Mouse (Mus musculus) liver, embryonic 16.5 days (tissue): ENCODE measurements around the gene Fyn. TPM values are rescaled to one million over a fixed set of nuclear protein-coding genes. Genes with fewer than 3 reads are reported as not detected.
A peak's percentile ranks its signal among the peaks of the same experiment; 100 is the strongest.

Source experiments
- ATAC-seq: fragments of 200-750 bp; cut with Nextera tagmentation; 2 replicates; pipeline ENCODE4 v1.8.0; 2017; ENCODE audit warnings: low read depth, mild to moderate bottlenecking, moderate number of reproducible peaks, moderate library complexity
- H3K27ac ChIP-seq: fragments of 300-500 bp; sonication (generic); 2 replicates; pipeline ENCODE4 v1.5.1; 2014; ENCODE audit warnings: mild to moderate bottlenecking, low read length
- H3K27me3 ChIP-seq: fragments of 300-500 bp; sonication (generic); 2 replicates; pipeline ENCODE4 v1.6.1; 2014; ENCODE audit warnings: low read depth, low read length, mixed read lengths; ENCODE audit not compliant: control insufficient read depth, insufficient read depth
- H3K36me3 ChIP-seq: fragments of 300-500 bp; sonication (generic); 2 replicates; pipeline ENCODE4 v1.6.1; 2014; ENCODE audit warnings: mild to moderate bottlenecking; ENCODE audit not compliant: control insufficient read depth, insufficient read depth
- H3K4me1 ChIP-seq: fragments of 300-500 bp; sonication (generic); 2 replicates; pipeline ENCODE4 v1.6.1; 2014; ENCODE audit warnings: low read depth, low read length, mixed read lengths; ENCODE audit not compliant: control insufficient read depth
- H3K4me2 ChIP-seq: fragments of 300-500 bp; sonication (generic); 2 replicates; pipeline ENCODE4 v1.6.1; 2014; ENCODE audit warnings: low read depth, low read length, mixed read lengths
- H3K4me3 ChIP-seq: fragments of 300-500 bp; sonication (generic); 2 replicates; pipeline ENCODE4 v1.5.1; 2014; ENCODE audit warnings: low read depth, mild to moderate bottlenecking, low read length
- H3K9ac ChIP-seq: fragments of 300-500 bp; sonication (generic); 2 replicates; pipeline ENCODE4 v1.6.1; 2014; ENCODE audit warnings: low read depth, low read length
- H3K9me3 ChIP-seq: fragments of 300-500 bp; sonication (generic); replicated peaks from 2 replicates; pipeline ENCODE4 v1.6.1; 2016; ENCODE audit warnings: low read length; ENCODE audit not compliant: control insufficient read depth
- WGBS: fragments of 180-500 bp; shearing (Covaris S2); extraction: QIAGEN DNeasy Blood & Tissue Kit; methylation state at CpG from one replicate; pipeline ENCODE4 v1.1.7; 2014; ENCODE audit not compliant: insufficient replicate concordance; 5-methylcytosine and 5-hydroxymethylcytosine counted together
- polyA plus RNA-seq: library from polyadenylated mRNA; unstranded; fragments of >200 nt; fragmentation: Nextera tagmentation; extraction: Ambion mirVana; gene quantifications from 2 replicates; pipeline ENCODE4 v1.2.1, GENCODE M21; 2015

Fyn gene
- polyA plus RNA-seq, 1 experiment from 2014 or later: 5.9 TPM

DNA sequence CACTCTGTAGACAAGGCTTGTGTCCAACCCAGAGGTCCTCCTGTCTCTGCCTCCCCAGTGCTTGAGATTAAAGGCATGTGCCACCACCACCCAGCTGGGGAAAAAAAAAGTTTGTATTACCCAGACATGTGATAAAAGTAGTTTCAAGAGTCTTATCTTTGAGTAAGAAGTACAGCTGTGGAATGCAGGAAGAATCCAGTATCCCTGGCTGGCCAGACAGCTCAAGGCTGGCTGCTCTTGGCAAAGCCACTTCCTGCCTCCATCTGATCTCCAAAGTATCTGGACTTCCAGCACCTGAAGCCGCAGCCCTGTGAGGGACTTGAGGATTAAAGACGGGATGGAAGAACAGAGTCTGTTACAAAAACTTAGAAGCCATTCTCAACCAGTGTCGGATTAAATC lies 150.2 kb downstream of the Fyn start:
- ATAC-seq: no peak
- 62% methylated on average over 3 of the region's 3 CpGs for WGBS
- no peaks in the 10 kb centered on the region for H3K4me1 ChIP-seq
- no peak overlapping the region for H3K9ac ChIP-seq
- no peak overlapping the region for H3K4me2 ChIP-seq
- no peaks in the 10 kb centered on the region for H3K36me3 ChIP-seq
- H3K9me3 ChIP-seq: no peaks in the 10 kb centered on the region
- no peak overlapping the region for H3K27ac ChIP-seq
- H3K27me3 ChIP-seq: no peaks in the 10 kb centered on the region
- no peak overlapping the region for H3K4me3 ChIP-seq

DNA sequence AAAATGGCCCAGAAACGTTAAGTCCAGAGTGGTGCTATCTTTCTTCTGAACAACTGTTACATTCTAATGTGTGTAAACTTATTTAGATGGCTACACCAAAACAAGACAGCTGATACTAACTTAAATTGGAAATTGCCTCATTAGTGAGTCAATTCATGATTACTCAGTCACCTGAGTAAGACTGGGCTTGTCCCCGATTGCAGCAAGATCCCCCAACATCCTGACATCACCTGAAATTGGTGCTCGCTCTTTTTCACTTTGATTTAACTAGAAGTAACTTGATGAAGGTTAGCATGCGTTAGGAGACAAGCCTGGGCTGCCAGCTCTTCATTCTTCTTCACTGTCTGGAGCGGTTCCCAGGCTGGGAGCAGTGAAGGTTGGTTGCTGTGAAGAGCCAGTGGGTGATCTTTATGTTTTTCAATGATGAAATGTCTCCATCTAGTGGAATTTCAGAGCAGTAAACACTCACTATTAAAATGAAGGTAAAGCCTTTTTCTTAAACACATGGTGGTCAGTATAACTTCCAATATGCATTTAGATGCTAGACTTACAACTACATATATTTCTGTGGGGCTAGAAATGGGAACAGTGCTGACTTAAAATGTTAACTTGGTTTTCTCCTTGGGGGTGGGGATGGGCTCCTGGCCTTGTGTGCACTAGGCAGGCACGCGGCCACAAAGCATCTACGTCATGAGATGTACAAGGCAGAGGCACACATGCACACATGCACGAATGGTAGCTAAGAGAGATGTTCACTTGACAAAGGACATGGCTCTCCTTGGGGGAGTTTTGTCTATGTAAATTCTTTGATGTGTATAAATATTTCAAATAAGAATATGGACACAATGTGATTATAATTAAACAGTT lies 151.7 kb downstream of the Fyn start:
- WGBS: 60% methylated on average over 9 of the region's 9 CpGs
- Histone ChIP-seq H3K36me3 (no peaks in the 10 kb centered on the region), H3K9ac (no peak overlapping the region), H3K27ac (no peak overlapping the region), H3K4me2 (no peak overlapping the region), H3K9me3 (no peaks in the 10 kb centered on the region), H3K27me3 (no peaks in the 10 kb centered on the region), H3K4me1 (no peaks in the 10 kb centered on the region), H3K4me3 (no peak overlapping the region)
- ATAC-seq: no peak; the same call in 1 of the 2 replicates

DNA sequence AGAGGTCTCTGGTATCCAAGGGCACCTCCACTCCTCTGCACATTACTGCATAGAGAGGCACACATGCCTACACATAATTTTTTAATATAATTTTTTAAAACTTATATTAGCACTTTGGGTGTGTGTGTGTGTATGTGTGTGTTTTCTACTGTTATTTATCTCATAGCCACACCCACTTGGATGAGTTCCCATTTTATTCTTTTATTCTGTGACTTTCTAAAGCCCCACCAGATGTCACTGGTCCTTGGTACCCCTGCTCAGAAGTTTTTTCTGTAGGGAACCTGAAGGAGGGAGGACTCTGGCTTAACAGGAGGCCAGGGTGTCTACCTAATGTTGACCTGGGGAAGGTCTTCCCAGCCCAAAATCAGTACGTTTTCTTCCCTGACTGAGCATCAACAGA lies 152.7 kb downstream of the Fyn start:
- no peak overlapping the region for H3K27ac ChIP-seq
- 83% methylated on average over 1 of the region's 1 CpGs for WGBS
- no peak overlapping the region for H3K4me2 ChIP-seq
- no peaks in the 10 kb centered on the region for H3K4me1 ChIP-seq
- no peaks in the 10 kb centered on the region for H3K36me3 ChIP-seq
- H3K9ac ChIP-seq: no peak overlapping the region
- H3K9me3 ChIP-seq: no peaks in the 10 kb centered on the region
- no peaks in the 10 kb centered on the region for H3K27me3 ChIP-seq
- no peak overlapping the region for H3K4me3 ChIP-seq
- no peak for ATAC-seq

DNA sequence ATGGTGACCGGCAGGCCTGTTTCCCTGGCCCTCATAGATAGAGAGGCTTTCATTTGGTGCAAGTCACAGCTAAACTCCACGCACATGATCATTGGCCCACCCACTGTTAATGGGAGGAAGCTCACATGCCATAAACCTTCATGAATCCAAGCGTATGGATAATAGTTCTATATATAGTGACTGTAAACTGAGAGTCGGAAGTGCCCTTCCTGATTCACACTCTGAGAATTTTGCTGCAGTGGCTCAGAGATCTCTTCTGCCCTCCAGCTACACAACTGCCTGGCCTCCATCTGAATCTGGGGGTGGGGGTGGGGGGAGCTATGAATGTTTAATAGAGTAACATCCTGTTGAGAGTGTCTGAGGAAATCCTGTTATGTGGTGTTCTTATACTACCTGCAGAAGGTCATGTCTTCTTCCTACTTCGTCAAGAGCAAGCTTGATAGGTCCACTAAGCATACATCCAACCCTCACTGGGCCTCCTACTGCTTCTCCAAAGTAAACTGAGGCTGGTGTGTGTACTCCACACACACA lies 153.3 kb downstream of the Fyn start:
- Histone ChIP-seq H3K4me3 (no peak overlapping the region), H3K4me2 (no peak overlapping the region), H3K9me3 (no peaks in the 10 kb centered on the region), H3K9ac (no peak overlapping the region), H3K36me3 (no peaks in the 10 kb centered on the region), H3K4me1 (no peaks in the 10 kb centered on the region), H3K27ac (no peak overlapping the region), H3K27me3 (no peaks in the 10 kb centered on the region)
- 71% methylated on average over 5 of the region's 5 CpGs for WGBS
- ATAC-seq: 0 out of 2 replicates have a peak, but pooled peaks have one; percentile 43

DNA sequence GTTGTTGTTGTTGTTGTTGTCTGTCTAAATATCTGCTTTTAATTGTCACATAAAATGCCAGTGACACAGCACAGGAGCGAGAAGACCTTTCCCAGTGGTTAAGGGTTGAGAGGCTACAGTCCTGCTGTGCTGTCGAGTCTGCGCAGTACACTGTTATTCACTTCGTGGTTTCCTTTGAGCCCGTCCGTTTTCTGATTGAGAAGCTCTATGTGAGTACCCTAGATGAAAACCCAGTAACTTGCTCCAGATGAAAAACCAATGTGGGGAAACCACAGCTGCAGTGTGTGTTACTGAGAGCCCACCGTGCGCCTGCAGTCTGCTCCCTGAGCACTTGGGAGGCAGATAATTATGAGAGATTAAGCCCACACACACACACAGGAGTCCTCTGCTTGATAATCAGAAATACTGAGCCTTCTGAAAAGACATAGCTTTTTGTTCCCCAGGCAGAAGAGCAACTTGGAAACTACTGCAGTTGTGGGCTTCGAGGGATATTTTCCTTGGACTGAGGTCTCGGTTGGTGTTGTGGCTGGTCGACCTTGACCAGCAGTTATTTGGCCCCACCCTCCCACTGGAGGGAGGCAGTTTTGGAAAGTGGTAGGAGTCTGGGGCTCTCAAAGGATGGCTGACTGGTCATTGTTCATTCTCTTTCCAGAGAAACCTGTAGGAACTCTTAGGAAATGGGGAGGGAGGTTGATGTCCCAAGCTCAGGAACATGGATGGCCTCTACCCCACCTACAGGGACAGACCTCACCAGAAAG lies 154.4 kb downstream of the Fyn start:
- Histone ChIP-seq H3K27me3 (no peaks in the 10 kb centered on the region), H3K27ac (no peak overlapping the region), H3K36me3 (no peaks in the 10 kb centered on the region), H3K4me1 (no peaks in the 10 kb centered on the region), H3K9me3 (no peaks in the 10 kb centered on the region), H3K4me2 (no peak overlapping the region), H3K4me3 (no peak overlapping the region), H3K9ac (no peak overlapping the region)
- WGBS: 62% methylated on average over 11 of the region's 11 CpGs
- ATAC-seq: no peak

DNA sequence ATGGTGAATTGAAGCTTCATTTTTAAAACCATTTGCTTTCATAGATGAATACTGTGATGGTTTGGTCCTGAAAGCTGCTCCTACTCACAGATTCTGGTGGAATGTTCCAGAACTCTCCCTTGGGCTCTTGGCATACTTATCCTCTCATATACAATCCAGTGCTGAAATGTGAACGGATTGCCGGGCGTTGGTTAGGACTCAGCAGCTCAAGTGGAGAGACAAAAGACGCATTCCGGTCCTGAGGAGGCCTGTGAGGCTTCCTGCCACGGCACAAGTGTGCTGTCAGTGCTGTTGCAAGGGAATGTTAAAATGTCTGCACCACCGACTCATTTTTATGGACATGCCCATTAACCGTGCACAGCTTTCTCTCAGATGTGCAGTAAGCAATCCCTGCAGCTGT lies 155.7 kb downstream of the Fyn start:
- Histone ChIP-seq H3K4me2 (no peak overlapping the region), H3K27ac (no peak overlapping the region), H3K9me3 (no peaks in the 10 kb centered on the region), H3K36me3 (no peaks in the 10 kb centered on the region), H3K4me3 (no peak overlapping the region), H3K4me1 (no peaks in the 10 kb centered on the region), H3K27me3 (no peaks in the 10 kb centered on the region), H3K9ac (no peak overlapping the region)
- 81% methylated on average over 8 of the region's 8 CpGs for WGBS
- no peak for ATAC-seq

DNA sequence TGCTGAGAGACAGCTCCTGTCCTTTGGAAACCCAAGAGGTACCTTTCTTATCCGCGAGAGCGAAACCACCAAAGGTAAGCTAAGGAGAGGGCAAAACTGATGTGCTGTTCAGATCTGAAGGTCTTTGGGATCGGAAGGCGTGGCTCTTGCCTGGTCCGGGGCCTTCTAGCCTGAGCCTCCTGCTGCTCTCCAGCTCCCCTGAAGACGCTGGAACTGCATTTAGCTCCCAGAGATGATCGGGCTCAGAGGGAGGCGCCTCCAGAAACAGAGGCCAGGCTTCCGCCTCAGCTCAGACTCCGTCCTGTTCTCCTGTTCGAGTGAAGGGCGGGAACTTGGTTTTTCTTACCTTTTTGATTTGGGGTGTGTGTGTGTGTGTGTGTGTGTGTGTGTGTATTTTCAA lies 156.8 kb downstream of the Fyn start:
- ATAC-seq: no peak
- Histone ChIP-seq H3K4me3 (no peak overlapping the region), H3K4me2 (no peak overlapping the region)

DNA sequence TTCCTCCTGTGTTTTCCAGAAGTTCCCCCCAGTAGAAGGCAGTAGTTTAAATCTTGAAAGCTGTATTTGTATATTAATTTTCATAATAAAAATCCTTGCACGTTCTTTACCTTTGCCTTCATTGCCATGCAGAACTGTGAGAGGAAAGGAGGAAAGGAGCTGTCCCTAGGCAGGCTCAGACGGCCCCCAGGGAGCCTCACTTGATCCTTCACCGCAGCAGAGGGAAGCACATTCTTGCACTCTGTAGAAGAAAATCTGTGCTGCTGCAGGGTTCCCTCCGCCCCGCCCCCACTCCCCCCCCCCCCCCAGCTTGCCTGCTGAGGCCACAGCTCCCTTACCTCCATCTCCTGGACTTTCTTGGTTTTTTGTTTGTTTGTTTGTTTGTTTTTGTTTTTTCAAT lies 158.5 kb downstream of the Fyn start:
- Histone ChIP-seq H3K9ac (no peak overlapping the region), H3K27me3 (no peaks in the 10 kb centered on the region), H3K36me3 (no peaks in the 10 kb centered on the region), H3K4me3 (no peak overlapping the region), H3K9me3 (no peaks in the 10 kb centered on the region), H3K4me2 (no peak overlapping the region), H3K4me1 (no peaks in the 10 kb centered on the region), H3K27ac (no peak overlapping the region)
- no peak for ATAC-seq
- 74% methylated on average over 5 of the region's 5 CpGs for WGBS

More for the DNA sequence above, 156.8 kb downstream of the Fyn start:
- Histone ChIP-seq H3K27ac (no peak overlapping the region), H3K36me3 (no peaks in the 10 kb centered on the region), H3K9me3 (no peaks in the 10 kb centered on the region), H3K27me3 (no peaks in the 10 kb centered on the region), H3K9ac (no peak overlapping the region), H3K4me1 (no peaks in the 10 kb centered on the region)
- 85% methylated on average over 13 of the region's 13 CpGs for WGBS

DNA sequence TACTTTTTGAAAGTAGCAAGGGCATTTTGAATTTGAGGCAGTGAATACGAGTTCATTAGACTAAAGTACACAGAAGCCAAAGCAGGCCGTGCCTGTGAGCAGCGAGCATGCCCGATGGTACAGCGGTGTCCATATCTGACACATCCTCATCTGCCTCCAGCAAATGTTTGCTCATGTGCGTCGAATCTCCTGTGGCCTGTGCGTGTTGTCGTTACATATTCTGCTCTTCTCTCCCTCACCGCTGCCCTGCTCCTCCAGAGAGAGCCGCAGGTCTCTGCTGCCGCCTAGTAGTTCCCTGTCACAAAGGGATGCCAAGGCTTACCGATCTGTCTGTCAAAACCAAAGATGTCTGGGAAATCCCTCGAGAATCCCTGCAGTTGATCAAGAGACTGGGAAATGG lies 160.5 kb downstream of the Fyn start:
- Histone ChIP-seq H3K4me2 (no peak overlapping the region), H3K27ac (no peak overlapping the region), H3K9ac (no peak overlapping the region), H3K4me3 (no peak overlapping the region), H3K36me3 (no peaks in the 10 kb centered on the region), H3K27me3 (no peaks in the 10 kb centered on the region), H3K4me1 (no peaks in the 10 kb centered on the region), H3K9me3 (no peaks in the 10 kb centered on the region)
- ATAC-seq: no peak
- WGBS: 84% methylated on average over 14 of the region's 14 CpGs
